Comparison of ENCODE assay signal across 8 mouse cellular contexts in genomic region chr17:80061783-80062619, GRCm38 (mm10). TPM values are rescaled to one million over a fixed set of nuclear protein-coding genes. Genes with fewer than 3 reads are reported as not detected.
DNase-seq lines count a peak whose midpoint lies in the region; ATAC-seq lines count a peak whose summit lies in the region.

Gene Hnrnpll, minus strand, starts transcription at chr17:80062334.

- peak; percentile 85 for ATAC-seq in megakaryocyte progenitor cell, adult 5-6 weeks (replicated peaks; ENCODE audit: poor library complexity)

- DNase-seq in adipocyte (ENCODE audit: low spot score) = peak; percentile 98
- peak; percentile 96 for DNase-seq in embryo, embryonic 10 days (ENCODE audit: low spot score)
- peak; percentile 95 for DNase-seq in gastrocnemius, postnatal 10 days
- DNase-seq in induced T-regulatory cell, adult 2 months (ENCODE audit: low read depth) = peak; percentile 98
- DNase-seq in left cerebral cortex, adult 9 months (ENCODE audit: low spot score in 2 of 2) = peak; percentile 93 to 99
- DNase-seq in right cerebral cortex, postnatal 14 days = peak; percentile 93
- peak; percentile 98 to 99 for DNase-seq in urinary bladder, postnatal 36 days (ENCODE audit: low spot score in 2 of 2)

RNA-seq across cellular contexts. Expression of gene Hnrnpll, which starts in this region (rescaled TPM):
- 10 to 100 TPM; 22.9 to 27.7 TPM for total RNA-seq in gastrocnemius, postnatal 10 days (2021)
- 106 and 109 TPM in 2 replicates for total RNA-seq in megakaryocyte progenitor cell, adult 5-6 weeks (2015)
- 55.6 and 61.3 TPM in 2 replicates for total RNA-seq in megakaryocyte progenitor cell, adult 5-6 weeks (2017)

Comparison
In these comparisons a context has a peak if more than half of its experiments do, and no peak if none do; other contexts are left out.
1. Peak in every context shown above with its lines: DNase-seq and ATAC-seq.